Mouse (Mus musculus) embryonic facial prominence, embryonic 11.5 days (tissue): ENCODE measurements around the gene Plppr3. TPM values are rescaled to one million over a fixed set of nuclear protein-coding genes. Genes with fewer than 3 reads are reported as not detected.

ENCODE experiments used
- ATAC-seq: fragments of 200-750 bp; cut with Nextera tagmentation; replicated peaks from 2 replicates; pipeline ENCODE4 v1.8.0; 2017; ENCODE audit warnings: low read depth; ENCODE audit not compliant: insufficient number of reproducible peaks, low FRiP score, low TSS enrichment
- DNase-seq: peaks from one replicate; pipeline ENCODE4 v3.0.0-alpha.2; 2015; ENCODE audit warnings: low spot score
- H3K27ac ChIP-seq: fragments of 300-500 bp; sonication (generic); replicated peaks from 2 replicates; pipeline ENCODE4 v1.5.1; 2014; ENCODE audit warnings: mild to moderate bottlenecking, low read depth, low read length, control low read depth
- H3K27me3 ChIP-seq: fragments of 300-500 bp; sonication (generic); 2 replicates; pipeline ENCODE4 v1.6.1; 2014; ENCODE audit warnings: mild to moderate bottlenecking, low read length, moderate library complexity, mixed read lengths; ENCODE audit not compliant: control insufficient read depth, insufficient read depth
- H3K36me3 ChIP-seq: fragments of 300-500 bp; sonication (generic); replicated peaks from 2 replicates; pipeline ENCODE4 v1.6.1; 2014; ENCODE audit warnings: low read depth, mild to moderate bottlenecking, low read length, moderate library complexity, mixed read lengths; ENCODE audit not compliant: control insufficient read depth, insufficient read depth
- H3K4me1 ChIP-seq: fragments of 300-500 bp; sonication (generic); 2 replicates; pipeline ENCODE4 v1.6.1; 2014; ENCODE audit warnings: low read length, mixed read lengths; ENCODE audit not compliant: control insufficient read depth, insufficient read depth
- H3K4me2 ChIP-seq: fragments of 300-500 bp; sonication (generic); 2 replicates; pipeline ENCODE4 v1.6.1; 2014; ENCODE audit warnings: low read depth, mild to moderate bottlenecking, control low read depth, low read length, moderate library complexity
- H3K4me3 ChIP-seq: fragments of 300-500 bp; sonication (generic); 2 replicates; pipeline ENCODE4 v1.5.1; 2014; ENCODE audit warnings: low read depth, low read length, control low read depth
- H3K9ac ChIP-seq: fragments of 300-500 bp; sonication (generic); replicated peaks from 2 replicates; pipeline ENCODE4 v1.6.1; 2014; ENCODE audit warnings: mild to moderate bottlenecking, control low read depth, low read length
- H3K9me3 ChIP-seq: fragments of 300-500 bp; sonication (generic); replicated peaks from 2 replicates; pipeline ENCODE4 v1.6.1; 2016; ENCODE audit warnings: mild to moderate bottlenecking, low read length, inconsistent platforms, mixed read lengths; ENCODE audit not compliant: control insufficient read depth
- WGBS: fragments of 180-500 bp; shearing (Covaris S2); extraction: QIAGEN DNeasy Blood & Tissue Kit; methylation state at CpG from one replicate; pipeline ENCODE4 v1.1.7; 2014; 5-methylcytosine and 5-hydroxymethylcytosine counted together
- polyA plus RNA-seq: library from polyadenylated mRNA; unstranded; fragments of >200 nt; fragmentation: Nextera tagmentation; extraction: Ambion mirVana; gene quantifications from 2 replicates; pipeline ENCODE4 v1.2.1, GENCODE M21; 2014

Plppr3 gene
- polyA plus RNA-seq, 1 experiment from 2014 or later, result 78.3 TPM

GRCm38 (mm10) chr10:79862049-79862788 is 12.2 kb downstream of the Plppr3 start:
- DNase-seq, result no peak
- peaks cover 5% of the 10 kb centered on the region for H3K4me1 ChIP-seq
- H3K9ac ChIP-seq, result no peak overlapping the region
- no peak overlapping the region for H3K4me2 ChIP-seq
- H3K4me3 ChIP-seq, result no peak overlapping the region
- WGBS, result 92% methylated on average over 23 of the region's 23 CpGs
- no peaks in the 10 kb centered on the region for H3K27me3 ChIP-seq
- H3K9me3 ChIP-seq, result no peaks in the 10 kb centered on the region
- H3K36me3 ChIP-seq, result peaks cover 31% of the 10 kb centered on the region
- H3K27ac ChIP-seq, result no peak overlapping the region; the same call in 1 of the 2 replicates
- ATAC-seq, result no peak

GRCm38 (mm10) chr10:79861230-79862048 is 13.0 kb downstream of the Plppr3 start:
- ATAC-seq (no peak), DNase-seq (no peak)
- H3K36me3 ChIP-seq, result peaks cover 29% of the 10 kb centered on the region
- H3K27me3 ChIP-seq, result no peaks in the 10 kb centered on the region
- H3K4me1 ChIP-seq, result peaks cover 12% of the 10 kb centered on the region
- no peak overlapping the region for H3K27ac ChIP-seq
- H3K9me3 ChIP-seq, result no peaks in the 10 kb centered on the region
- H3K4me3 ChIP-seq, result no peak overlapping the region
- H3K4me2 ChIP-seq, result no peak overlapping the region
- 82% methylated on average over 25 of the region's 25 CpGs for WGBS
- no peak overlapping the region for H3K9ac ChIP-seq

GRCm38 (mm10) chr10:79860079-79860911 is 14.1 kb downstream of the Plppr3 start:
- Histone ChIP-seq H3K4me2 (no peak overlapping the region), H3K4me3 (no peak overlapping the region), H3K27me3 (no peaks in the 10 kb centered on the region), H3K36me3 (peaks cover 29% of the 10 kb centered on the region), H3K4me1 (peaks cover 15% of the 10 kb centered on the region), H3K27ac (peak overlapping the region; percentile 4; the same call in 1 of the 2 replicates), H3K9ac (no peak overlapping the region), H3K9me3 (no peaks in the 10 kb centered on the region)
- ATAC-seq (no peak), DNase-seq (no peak)
- 93% methylated on average over 26 of the region's 26 CpGs for WGBS

GRCm38 (mm10) chr10:79859116-79859515 is 15.3 kb downstream of the Plppr3 start:
- Histone ChIP-seq H3K27ac (no peak overlapping the region), H3K4me2 (no peak overlapping the region), H3K9me3 (no peaks in the 10 kb centered on the region), H3K4me3 (no peak overlapping the region), H3K27me3 (no peaks in the 10 kb centered on the region), H3K9ac (no peak overlapping the region), H3K4me1 (peaks cover 15% of the 10 kb centered on the region), H3K36me3 (peaks cover 29% of the 10 kb centered on the region)
- DNase-seq (no peak), ATAC-seq (no peak)
- WGBS, result 90% methylated on average over 11 of the region's 11 CpGs

GRCm38 (mm10) chr10:79858416-79859074 is 15.9 kb downstream of the Plppr3 start:
- 67% methylated on average over 17 of the region's 17 CpGs for WGBS
- Histone ChIP-seq H3K9me3 (no peaks in the 10 kb centered on the region), H3K36me3 (peaks cover 29% of the 10 kb centered on the region), H3K4me3 (peak overlapping the region; percentile 100; the same call in 1 of the 2 replicates), H3K27ac (no peak overlapping the region), H3K4me1 (peaks cover 15% of the 10 kb centered on the region), H3K9ac (no peak overlapping the region), H3K4me2 (peak overlapping the region; percentile 99; the same call in 1 of the 2 replicates), H3K27me3 (no peaks in the 10 kb centered on the region)
- ATAC-seq (no peak), DNase-seq (no peak)

- H3K9ac ChIP-seq, result no peak overlapping the region; the same call in 1 of the 2 replicates
- H3K36me3 ChIP-seq, result peaks cover 28% of the 10 kb centered on the region
- H3K9me3 ChIP-seq, result no peaks in the 10 kb centered on the region
- peaks cover 18% of the 10 kb centered on the region for H3K4me1 ChIP-seq
- no peaks in the 10 kb centered on the region for H3K27me3 ChIP-seq
- peak overlapping the region; percentile 100; the same call in 1 of the 2 replicates for H3K4me3 ChIP-seq
- H3K4me2 ChIP-seq, result peak overlapping the region; percentile 99
- WGBS, result 80% methylated on average over 2 of the region's 2 CpGs
- ATAC-seq, result no peak
- no peak for DNase-seq
- H3K27ac ChIP-seq, result no peak overlapping the region
Observed at GRCm38 (mm10) chr10:79857894-79858293, 16.5 kb downstream of the Plppr3 start.

- 41% methylated on average over 4 of the region's 4 CpGs for WGBS
- H3K27me3 ChIP-seq, result no peaks in the 10 kb centered on the region
- peaks cover 23% of the 10 kb centered on the region for H3K4me1 ChIP-seq
- H3K36me3 ChIP-seq, result peaks cover 24% of the 10 kb centered on the region
- ATAC-seq (no peak), DNase-seq (no peak)
- H3K4me2 ChIP-seq, result peak overlapping the region; percentile 99
- H3K4me3 ChIP-seq, result peak overlapping the region; percentile 100
- no peaks in the 10 kb centered on the region for H3K9me3 ChIP-seq
- H3K27ac ChIP-seq, result no peak overlapping the region
- H3K9ac ChIP-seq, result peak overlapping the region; percentile 99; the same call in 1 of the 2 replicates
Observed at GRCm38 (mm10) chr10:79857452-79857811, 17.0 kb downstream of the Plppr3 start.
